Mouse (Mus musculus): ENCODE results near the gene Polr2a. TPM values are rescaled to one million over a fixed set of nuclear protein-coding genes. Genes with fewer than 3 reads are reported as not detected.
"Not testable (repeated sequence)": the region's sequence is repeated elsewhere in the genome, so short reads cannot be mapped to it uniquely, and the experiment has no call there.

Polr2a gene
- polyA plus RNA-seq, 1 experiment from 2014 or later = 18.1 TPM

DNA sequence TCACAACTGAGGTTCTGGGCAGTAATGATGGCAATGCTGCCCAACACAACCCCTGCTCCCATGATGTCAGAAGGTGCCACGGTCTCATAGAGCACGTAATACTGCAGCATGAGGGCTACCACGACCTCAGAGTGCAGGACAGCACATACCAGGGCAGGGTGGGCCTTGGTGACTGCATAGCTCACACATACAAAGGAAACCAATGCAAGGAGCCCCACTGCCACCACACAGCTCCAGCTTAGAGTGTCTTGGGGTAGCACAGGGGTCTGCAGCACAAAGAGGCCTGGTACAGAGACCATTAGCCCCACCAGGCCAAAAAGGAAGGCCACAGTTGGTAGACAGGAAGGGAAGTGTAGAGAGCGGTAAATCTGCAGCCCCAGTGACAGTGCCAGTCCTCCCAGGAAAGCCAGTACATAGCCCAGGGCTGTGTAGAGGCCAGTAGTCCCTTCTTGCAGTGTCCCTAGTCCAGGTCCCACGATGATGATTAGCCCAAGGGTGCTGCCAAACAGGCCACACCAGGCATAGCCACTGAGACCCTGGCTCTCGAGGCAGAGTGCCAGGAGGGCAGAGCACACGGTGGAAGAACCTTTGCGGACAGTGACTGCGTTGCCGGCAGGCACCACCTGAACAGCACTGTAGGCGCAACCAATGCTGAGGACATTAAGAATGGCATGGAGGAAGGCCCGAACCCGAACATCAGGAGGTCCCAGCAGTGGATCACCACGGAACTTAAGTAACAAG, 1.9 kb upstream of the Polr2a start:
- peak overlapping the region; percentile 99 for H3K27ac ChIP-seq
- H3K36me3 ChIP-seq = no peaks in the 10 kb centered on the region
- 77% methylated on average over 14 of the region's 14 CpGs for WGBS
- ATAC-seq = no peak
- H3K9ac ChIP-seq = peak overlapping the region; percentile 6; the same call in 1 of the 2 replicates
- H3K4me3 ChIP-seq (replicated peaks) = no peak overlapping the region
- no peaks in the 10 kb centered on the region for H3K27me3 ChIP-seq (replicated peaks)
- peak overlapping the region; percentile 84 for H3K4me2 ChIP-seq (replicated peaks)
- H3K9me3 ChIP-seq = no peaks in the 10 kb centered on the region
- H3K4me1 ChIP-seq (replicated peaks) = peaks cover 31% of the 10 kb centered on the region

DNA sequence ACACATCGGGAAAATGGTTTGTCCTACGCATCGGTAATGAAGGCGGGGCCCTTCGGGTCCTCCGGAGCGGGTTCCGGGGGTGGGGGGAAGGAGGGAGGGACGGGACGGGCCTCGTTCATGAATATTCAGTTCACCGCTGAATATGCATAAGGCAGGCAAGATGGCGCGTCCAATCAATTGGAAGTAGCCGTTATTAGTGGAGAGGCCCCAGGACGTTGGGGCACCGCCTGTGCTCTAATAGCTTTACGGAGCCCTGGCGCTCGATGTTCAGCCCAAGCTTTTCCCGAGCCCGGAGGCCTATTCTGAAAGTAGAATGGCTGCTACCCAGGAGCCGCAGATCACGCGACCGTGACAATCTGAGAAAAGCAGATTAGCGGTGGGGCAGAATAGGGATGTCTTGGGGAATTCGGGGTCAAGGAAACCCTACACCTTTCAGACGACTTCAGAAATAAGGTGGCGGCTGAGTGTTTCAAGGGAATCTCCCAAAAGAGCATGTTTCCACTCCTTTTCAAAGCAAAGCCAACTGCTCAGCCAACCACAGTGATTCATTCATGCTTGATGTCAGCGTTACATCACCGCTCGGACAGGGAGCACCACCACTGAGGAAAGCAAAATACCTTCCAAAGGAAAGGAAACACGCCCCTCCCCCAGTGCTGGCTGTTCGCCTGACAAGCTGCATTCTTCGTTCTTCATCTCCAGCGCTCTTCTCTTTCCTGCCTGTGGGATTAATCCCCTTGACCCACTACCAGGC, 709 bp upstream of the Polr2a start:
- no peaks in the 10 kb centered on the region for H3K27me3 ChIP-seq (replicated peaks)
- peak overlapping the region; percentile 84 for H3K4me2 ChIP-seq (replicated peaks)
- H3K4me3 ChIP-seq (replicated peaks) = peak overlapping the region; percentile 52
- WGBS = under 1% methylated on average over 37 of the region's 37 CpGs
- peak; percentile 92 for ATAC-seq
- H3K36me3 ChIP-seq = no peaks in the 10 kb centered on the region
- H3K27ac ChIP-seq = peak overlapping the region; percentile 99
- H3K9ac ChIP-seq = peak overlapping the region; percentile 64
- peaks cover 31% of the 10 kb centered on the region for H3K4me1 ChIP-seq (replicated peaks)
- no peaks in the 10 kb centered on the region for H3K9me3 ChIP-seq

DNA sequence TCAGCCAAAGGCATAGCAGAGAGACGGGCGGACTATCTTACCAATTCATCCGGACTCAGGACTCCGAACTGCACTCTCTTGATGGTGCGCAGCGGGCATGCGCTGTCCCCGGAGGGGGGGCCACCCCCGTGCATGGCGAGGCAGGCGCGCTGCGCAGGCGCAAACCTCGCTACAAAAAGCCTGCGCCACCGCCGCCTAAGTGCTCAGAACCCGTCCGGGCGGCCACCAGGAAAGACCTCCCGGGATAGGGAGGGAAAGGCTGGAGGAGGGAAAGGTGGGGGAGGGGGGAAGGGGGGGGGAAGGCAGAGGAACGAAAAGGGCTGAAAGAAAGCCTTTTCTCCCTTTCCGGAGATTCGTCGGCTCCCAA, 364 bp downstream of the Polr2a start:
- Histone ChIP-seq H3K9me3 (no peaks in the 10 kb centered on the region), H3K27me3 (replicated peaks) (no peaks in the 10 kb centered on the region), H3K4me3 (replicated peaks) (peak overlapping the region; percentile 52), H3K9ac (peak overlapping the region; percentile 60), H3K27ac (peak overlapping the region; percentile 99), H3K36me3 (no peaks in the 10 kb centered on the region), H3K4me1 (replicated peaks) (peaks cover 32% of the 10 kb centered on the region), H3K4me2 (replicated peaks) (peak overlapping the region; percentile 84)
- ATAC-seq = peak; percentile 89
- WGBS = under 1% methylated on average over 26 of the region's 26 CpGs

DNA sequence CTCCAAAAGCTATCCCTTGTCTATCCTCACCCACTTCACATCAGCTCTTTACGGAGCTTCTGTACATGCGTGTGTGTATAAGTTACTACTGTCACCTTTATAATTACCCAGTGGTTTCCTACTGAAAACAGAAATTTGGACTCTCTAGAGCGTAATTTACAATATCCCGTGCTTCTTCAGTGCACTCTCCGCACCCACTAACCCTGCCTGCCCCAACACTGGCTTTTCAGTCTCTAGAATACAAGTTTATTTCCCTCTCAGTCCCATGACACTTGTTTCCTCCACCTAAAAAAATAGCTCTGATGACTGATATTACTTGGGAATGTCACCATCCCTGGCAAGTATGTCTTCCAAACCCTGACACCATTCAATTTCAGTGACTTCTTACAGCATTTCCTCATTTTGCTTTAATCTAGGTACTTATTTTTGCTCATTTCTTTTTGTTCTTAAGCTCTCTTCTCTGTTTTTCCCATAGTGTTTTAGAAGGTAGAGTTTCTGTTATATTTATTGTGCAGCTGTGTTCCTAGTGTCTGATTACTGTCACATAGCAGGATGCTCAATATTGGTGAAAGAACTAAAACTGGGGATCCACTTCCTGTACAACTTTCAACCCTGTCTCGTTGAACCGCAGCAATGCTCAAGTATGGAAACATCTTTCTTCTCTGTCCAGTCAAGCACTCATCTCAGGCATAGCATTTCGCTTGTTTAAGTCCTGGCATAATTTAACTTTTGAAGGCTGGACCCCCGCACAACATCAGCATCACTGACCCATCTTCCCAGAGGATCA, 941 bp downstream of the Polr2a start:
- ATAC-seq = no peak
- H3K4me2 ChIP-seq (replicated peaks) = peak overlapping the region; percentile 84
- H3K27me3 ChIP-seq (replicated peaks) = no peaks in the 10 kb centered on the region
- peak overlapping the region; percentile 99 for H3K27ac ChIP-seq
- no peaks in the 10 kb centered on the region for H3K9me3 ChIP-seq
- peak overlapping the region; percentile 52 for H3K4me3 ChIP-seq (replicated peaks)
- H3K36me3 ChIP-seq = no peaks in the 10 kb centered on the region
- 37% methylated on average over 9 of the region's 9 CpGs for WGBS
- H3K4me1 ChIP-seq (replicated peaks) = peaks cover 38% of the 10 kb centered on the region
- peak overlapping the region; percentile 60 for H3K9ac ChIP-seq

DNA sequence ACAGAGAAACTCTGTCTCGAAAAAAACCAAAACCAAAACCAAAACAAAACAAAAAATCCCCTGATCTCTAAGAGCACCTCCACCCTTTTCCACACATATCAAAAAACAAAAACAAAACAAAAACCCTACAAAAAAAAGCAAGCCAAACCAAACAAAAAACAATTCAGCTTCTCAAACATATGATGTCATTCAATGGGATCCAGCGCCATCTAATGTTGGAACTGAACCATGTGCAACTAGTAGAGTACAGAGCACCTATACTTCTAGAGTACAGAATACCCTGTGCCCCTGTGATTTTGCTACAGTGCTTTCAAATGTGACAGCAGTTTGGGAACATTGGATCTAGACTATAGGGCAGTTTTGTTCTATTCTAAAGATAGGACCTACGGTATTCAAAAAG, 3.7 kb downstream of the Polr2a start:
- H3K4me2 ChIP-seq (replicated peaks) = 0 out of 2 replicates have a peak overlapping the region, but pooled peaks have one; percentile 7
- no peak overlapping the region for H3K27ac ChIP-seq
- no peaks in the 10 kb centered on the region for H3K36me3 ChIP-seq
- ATAC-seq = no peak
- no peaks in the 10 kb centered on the region for H3K9me3 ChIP-seq
- no peaks in the 10 kb centered on the region for H3K27me3 ChIP-seq (replicated peaks)
- H3K4me1 ChIP-seq (replicated peaks) = peaks cover 29% of the 10 kb centered on the region
- H3K4me3 ChIP-seq (replicated peaks) = no peak overlapping the region
- H3K9ac ChIP-seq = no peak overlapping the region
- WGBS = 52% methylated on average over 3 of the region's 3 CpGs

DNA sequence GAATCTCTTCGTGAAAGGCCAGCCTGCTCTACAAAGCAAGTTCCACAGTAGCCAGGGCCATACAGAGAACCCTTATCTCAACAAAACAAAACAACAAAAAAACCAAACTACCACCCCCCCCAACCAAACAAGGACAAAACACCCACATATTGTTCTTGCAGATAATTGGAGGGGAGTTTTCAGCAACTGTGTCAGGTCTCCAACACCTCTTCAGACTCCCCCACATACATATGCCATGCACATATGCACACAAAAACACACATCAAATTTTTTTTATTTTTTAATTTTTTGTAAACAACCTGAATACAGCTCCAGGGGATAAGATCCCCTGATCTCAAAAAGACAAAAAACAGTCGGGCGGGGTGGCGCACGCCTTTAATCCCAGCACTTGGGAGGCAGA, 4.2 kb downstream of the Polr2a start:
- no peaks in the 10 kb centered on the region for H3K9me3 ChIP-seq
- no peak overlapping the region for H3K27ac ChIP-seq
- no peak overlapping the region for H3K9ac ChIP-seq
- H3K4me2 ChIP-seq (replicated peaks) = no peak overlapping the region
- WGBS = 88% methylated on average over 5 of the region's 5 CpGs
- no peak for ATAC-seq
- H3K36me3 ChIP-seq = no peaks in the 10 kb centered on the region
- H3K4me3 ChIP-seq (replicated peaks) = no peak overlapping the region
- H3K27me3 ChIP-seq (replicated peaks) = no peaks in the 10 kb centered on the region
- peaks cover 26% of the 10 kb centered on the region for H3K4me1 ChIP-seq (replicated peaks)

DNA sequence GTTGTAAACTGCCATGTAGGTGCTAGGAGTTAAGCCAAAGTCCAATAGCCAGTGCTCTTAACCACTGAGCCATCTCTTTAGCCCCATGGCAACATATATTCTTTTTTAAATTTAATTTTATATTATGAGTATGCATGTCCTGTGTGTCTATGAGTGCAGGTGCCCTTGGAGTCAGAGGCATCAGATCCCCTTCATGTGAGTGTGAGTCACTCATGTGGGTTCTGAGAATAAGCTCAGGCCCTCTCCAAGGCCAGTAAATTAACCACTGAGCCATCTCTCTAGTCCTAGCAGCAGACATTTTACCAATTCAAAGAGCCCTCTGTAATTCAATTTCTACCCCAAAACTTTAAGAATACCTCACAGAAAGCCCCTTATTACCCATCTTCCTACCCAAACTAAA, 5.8 kb downstream of the Polr2a start:
- ATAC-seq = no peak
- Histone ChIP-seq H3K36me3 (0 out of 2 replicates have a peak, but pooled peaks cover 3% of the 10 kb centered on the region), H3K9me3 (no peaks in the 10 kb centered on the region), H3K27ac (no peak overlapping the region), H3K4me1 (replicated peaks) (peaks cover 26% of the 10 kb centered on the region), H3K9ac (no peak overlapping the region), H3K4me3 (replicated peaks) (no peak overlapping the region), H3K4me2 (replicated peaks) (no peak overlapping the region), H3K27me3 (replicated peaks) (no peaks in the 10 kb centered on the region)

DNA sequence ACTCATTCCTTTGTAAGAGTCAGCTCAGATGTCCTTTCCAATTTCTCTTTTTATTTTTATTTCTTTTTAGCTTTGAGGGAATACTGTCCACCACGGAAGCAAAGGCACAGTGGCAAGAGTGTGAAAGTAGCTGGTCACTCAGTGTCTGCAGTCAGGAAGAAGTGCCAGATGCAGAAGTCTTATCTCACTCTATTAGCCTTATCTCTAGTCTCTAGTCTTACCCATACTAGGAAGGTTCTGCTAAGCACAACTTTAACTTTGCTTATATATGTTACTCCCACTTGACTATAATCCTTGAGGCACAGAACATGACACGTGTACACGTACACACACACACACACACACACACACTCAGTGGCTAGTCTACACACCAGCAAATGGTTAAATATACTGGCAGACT, 6.8 kb downstream of the Polr2a start:
- Histone ChIP-seq H3K9ac (no peak overlapping the region), H3K27me3 (replicated peaks) (no peaks in the 10 kb centered on the region), H3K36me3 (peaks cover 9% of the 10 kb centered on the region), H3K4me2 (replicated peaks) (no peak overlapping the region), H3K4me3 (replicated peaks) (no peak overlapping the region), H3K9me3 (no peaks in the 10 kb centered on the region), H3K4me1 (replicated peaks) (peaks cover 20% of the 10 kb centered on the region), H3K27ac (no peak overlapping the region)
- ATAC-seq = no peak
- WGBS = 58% methylated on average over 3 of the region's 3 CpGs

DNA sequence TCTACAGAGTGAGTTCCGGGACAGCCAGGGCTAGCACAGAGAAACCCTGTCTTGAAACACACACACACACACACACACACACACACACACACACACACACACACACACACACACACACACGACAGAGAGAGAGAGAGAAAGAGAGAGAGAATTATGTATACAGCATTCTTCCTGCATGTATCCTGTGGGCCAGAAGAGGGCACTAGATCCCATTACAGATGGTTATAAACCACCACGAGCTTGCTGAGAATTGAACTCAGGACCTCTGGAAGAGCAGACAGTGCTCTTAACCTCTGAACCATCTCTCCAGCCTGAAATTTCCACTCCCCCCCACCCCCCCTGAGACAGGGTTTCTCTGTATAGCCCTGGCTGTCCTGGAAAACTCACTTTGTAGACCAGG, 27.0 kb downstream of the Polr2a start:
- peaks cover 25% of the 10 kb centered on the region for H3K36me3 ChIP-seq
- not testable (repeated sequence) for H3K9ac ChIP-seq; H3K4me1 ChIP-seq (replicated peaks); ATAC-seq; H3K4me2 ChIP-seq (replicated peaks); H3K27me3 ChIP-seq (replicated peaks); H3K27ac ChIP-seq; H3K9me3 ChIP-seq; H3K4me3 ChIP-seq (replicated peaks)
- 88% methylated on average over 2 of the region's 3 CpGs for whole genome bisulfite sequencing

DNA sequence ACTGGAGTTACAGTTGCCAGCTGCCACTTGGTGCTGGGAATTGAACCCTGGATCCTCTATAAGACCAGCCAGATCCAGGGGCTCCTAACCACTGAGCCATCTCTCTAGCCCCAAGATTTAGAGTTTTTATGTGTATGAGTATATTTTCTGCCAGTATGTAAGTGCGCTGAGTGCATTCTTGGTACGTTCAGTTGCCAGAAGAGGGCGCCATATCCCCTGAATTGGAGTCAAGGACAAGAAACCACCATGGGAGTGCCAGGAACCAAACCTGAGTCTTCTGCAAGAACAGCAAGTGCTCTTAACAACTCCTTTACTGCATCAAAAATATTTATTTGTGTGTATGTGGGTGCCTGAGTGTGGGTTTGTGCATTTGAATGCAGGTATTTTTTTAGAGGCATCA, 29.4 kb downstream of the Polr2a start:
- no peak overlapping the region for H3K4me2 ChIP-seq (replicated peaks)
- no peak overlapping the region for H3K9ac ChIP-seq
- ATAC-seq = no peak
- no peaks in the 10 kb centered on the region for H3K27me3 ChIP-seq (replicated peaks)
- 35% methylated on average over 3 of the region's 3 CpGs for WGBS
- no peak overlapping the region for H3K27ac ChIP-seq
- H3K36me3 ChIP-seq = peaks cover 3% of the 10 kb centered on the region
- H3K4me3 ChIP-seq (replicated peaks) = no peak overlapping the region
- no peaks in the 10 kb centered on the region for H3K9me3 ChIP-seq
- H3K4me1 ChIP-seq (replicated peaks) = no peaks in the 10 kb centered on the region

DNA sequence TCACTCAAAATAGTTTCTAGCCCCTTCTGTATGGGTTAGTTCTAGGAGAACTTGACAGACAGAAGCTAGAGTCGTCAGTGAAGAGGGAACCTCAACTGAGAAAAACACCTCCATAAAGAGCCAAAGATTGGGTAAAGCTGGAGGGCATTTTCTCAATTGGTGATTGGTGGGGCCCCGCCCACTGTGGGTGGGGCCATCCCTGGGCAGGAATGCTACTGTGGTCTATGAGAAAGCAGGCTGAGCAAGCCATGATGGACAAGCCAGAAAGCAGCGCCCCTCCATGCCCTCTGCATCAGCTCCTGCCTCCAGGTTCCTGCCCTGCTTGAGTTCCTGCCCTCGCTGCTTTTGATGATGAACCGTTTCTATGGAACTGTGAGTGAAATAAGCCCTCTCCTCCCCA, 32.5 kb downstream of the Polr2a start:
- Histone ChIP-seq H3K27ac (no peak overlapping the region), H3K4me3 (replicated peaks) (no peak overlapping the region), H3K9ac (no peak overlapping the region), H3K27me3 (replicated peaks) (no peaks in the 10 kb centered on the region), H3K9me3 (no peaks in the 10 kb centered on the region), H3K4me1 (replicated peaks) (no peaks in the 10 kb centered on the region), H3K4me2 (replicated peaks) (no peak overlapping the region), H3K36me3 (no peaks in the 10 kb centered on the region)
- 42% methylated on average over 5 of the region's 5 CpGs for WGBS
- ATAC-seq = no peak

DNA sequence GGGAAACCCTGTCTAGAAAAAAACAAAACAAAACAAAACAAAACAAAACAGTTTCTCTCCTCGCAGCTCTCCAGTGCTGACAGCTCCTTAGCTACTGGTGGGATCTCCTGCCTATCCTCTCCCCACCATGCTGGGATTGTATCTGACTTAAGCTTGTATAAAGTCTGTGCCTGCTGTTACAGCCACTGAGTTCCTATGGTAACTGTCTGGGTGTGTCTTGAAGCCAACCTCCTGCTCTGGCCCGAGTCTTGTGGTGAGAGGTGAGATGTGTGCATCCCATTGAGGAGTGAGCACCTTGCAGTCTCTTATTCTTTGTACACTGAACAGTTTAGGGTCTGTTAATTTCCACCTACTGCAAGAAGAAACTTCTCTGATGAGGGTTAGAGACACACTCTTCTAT, 35.4 kb downstream of the Polr2a start:
- H3K4me1 ChIP-seq (replicated peaks) = peaks cover 4% of the 10 kb centered on the region; the same call in 1 of the 2 replicates
- H3K27me3 ChIP-seq (replicated peaks) = no peaks in the 10 kb centered on the region
- no peak overlapping the region for H3K27ac ChIP-seq
- no peak for ATAC-seq
- no peaks in the 10 kb centered on the region for H3K36me3 ChIP-seq
- no peak overlapping the region for H3K4me2 ChIP-seq (replicated peaks)
- no peak overlapping the region for H3K4me3 ChIP-seq (replicated peaks)
- H3K9ac ChIP-seq = no peak overlapping the region
- H3K9me3 ChIP-seq = no peaks in the 10 kb centered on the region
- WGBS = 41% methylated on average over 2 of the region's 2 CpGs
